Mouse (Mus musculus): Measurements from ENCODE around the gene Mrpl4.

The Mrpl4 gene

GRCm38 (mm10) chr9:21017177-21017575 lies 14.6 kb downstream of the Mrpl4 start:
- no peak for DNase-seq (ENCODE audit: low read depth)

GRCm38 (mm10) chr9:21018600-21018999 lies 16.1 kb downstream of the Mrpl4 start:
- no peak for DNase-seq (ENCODE audit: low read depth)

- DNase-seq (ENCODE audit: low read depth) = no peak
These were observed 18.8 kb downstream of the Mrpl4 start for GRCm38 (mm10) chr9:21021363-21021762.

- DNase-seq (ENCODE audit: low read depth) = no peak
These were observed 19.8 kb downstream of the Mrpl4 start for GRCm38 (mm10) chr9:21022288-21022687.

GRCm38 (mm10) chr9:21022726-21023125 lies 20.2 kb downstream of the Mrpl4 start:
- no peak for DNase-seq (ENCODE audit: low read depth)

GRCm38 (mm10) chr9:21025258-21025810 lies 22.8 kb downstream of the Mrpl4 start:
- DNase-seq (ENCODE audit: low read depth) = no peak

- DNase-seq (ENCODE audit: low read depth) = no peak
These were observed 24.3 kb downstream of the Mrpl4 start for GRCm38 (mm10) chr9:21026849-21027248.

- DNase-seq (ENCODE audit: low read depth) = no peak
These were observed 25.3 kb downstream of the Mrpl4 start for GRCm38 (mm10) chr9:21027774-21028290.

- DNase-seq (ENCODE audit: low read depth) = no peak
These were observed 26.1 kb downstream of the Mrpl4 start for GRCm38 (mm10) chr9:21028560-21029110.

GRCm38 (mm10) chr9:21029291-21030054 lies 26.9 kb downstream of the Mrpl4 start, which contains the start of gene Icam4:
Gene Icam4, plus strand, starts transcription at chr9:21029373.
- no peak for DNase-seq (ENCODE audit: low read depth)

- no peak for DNase-seq (ENCODE audit: low read depth)
These were observed 27.6 kb downstream of the Mrpl4 start for GRCm38 (mm10) chr9:21030055-21030600.

GRCm38 (mm10) chr9:21030781-21031250 lies 28.3 kb downstream of the Mrpl4 start:
- DNase-seq (ENCODE audit: low read depth) = peak; percentile 95

GRCm38 (mm10) chr9:21031251-21031895 lies 28.8 kb downstream of the Mrpl4 start:
- DNase-seq (ENCODE audit: low read depth) = peak; percentile 47

GRCm38 (mm10) chr9:21031896-21032351 lies 29.4 kb downstream of the Mrpl4 start, which contains the start of gene Icam5:
Gene Icam5, plus strand, starts transcription at chr9:21032073.
- no peak for DNase-seq (ENCODE audit: low read depth)

GRCm38 (mm10) chr9:21032491-21032890 lies 30.0 kb downstream of the Mrpl4 start:
- no peak for DNase-seq (ENCODE audit: low read depth)

- DNase-seq (ENCODE audit: low read depth) = peak; percentile 72
These were observed 30.6 kb downstream of the Mrpl4 start for GRCm38 (mm10) chr9:21033136-21033535.

GRCm38 (mm10) chr9:21034481-21035085 lies 32.0 kb downstream of the Mrpl4 start:
- no peak for DNase-seq (ENCODE audit: low read depth)

- no peak for DNase-seq (ENCODE audit: low read depth)
These were observed 33.0 kb downstream of the Mrpl4 start for GRCm38 (mm10) chr9:21035586-21035985.

GRCm38 (mm10) chr9:21036161-21036560 lies 33.6 kb downstream of the Mrpl4 start:
- DNase-seq (ENCODE audit: low read depth) = no peak

GRCm38 (mm10) chr9:21036666-21037065 lies 34.1 kb downstream of the Mrpl4 start:
- no peak for DNase-seq (ENCODE audit: low read depth)

- no peak for DNase-seq (ENCODE audit: low read depth)
These were observed 34.9 kb downstream of the Mrpl4 start for GRCm38 (mm10) chr9:21037481-21037891.

GRCm38 (mm10) chr9:21039779-21040178 lies 37.2 kb downstream of the Mrpl4 start:
- no peak for DNase-seq (ENCODE audit: low read depth)

Data from fibroblast of lung, adult 2 months (primary cell).